Mouse (Mus musculus): ENCODE measurements around the gene Gm7792.
"Not testable (repeated sequence)": the region's sequence is repeated elsewhere in the genome, so short reads cannot be mapped to it uniquely, and the experiment has no call there.

The Gm7792 gene

DNA sequence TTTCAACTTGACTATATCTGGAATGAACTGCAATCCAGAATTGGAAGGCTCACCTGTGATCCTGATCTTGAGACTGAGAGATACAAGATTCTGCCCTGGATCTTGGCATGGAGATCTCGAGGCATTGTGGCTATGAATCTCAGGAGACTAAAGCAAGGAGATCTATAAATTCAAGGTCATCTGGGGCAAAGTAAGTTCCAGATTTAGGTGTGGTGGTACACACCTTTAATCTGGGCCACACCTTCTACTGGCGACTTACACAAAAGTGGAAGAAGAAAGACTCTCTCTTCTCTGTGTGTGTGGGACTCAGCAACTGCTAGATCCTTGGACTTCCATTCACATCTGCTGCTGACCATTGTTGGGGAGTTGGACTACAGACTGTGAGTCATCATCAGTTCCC, at the start of gene Gm7792:
Gene Gm7792 (plus strand): TSS at position 301 of the 400 bp plus-strand sequence.
- not testable (repeated sequence) for DNase-seq (ENCODE audit: low read depth, low spot score)
